Mouse (Mus musculus) brain, embryonic 14.5 days (tissue): Measurements from ENCODE around the gene H2-Ob.

Experiments used
- CTCF ChIP-seq: fragments of 200-500 bp; IDR thresholded peaks from 2 replicates; pipeline ENCODE4 v1.5.1; 2012; ENCODE audit warnings: inconsistent platforms, mild to moderate bottlenecking, moderate library complexity, borderline replicate concordance; ENCODE audit not compliant: insufficient read depth, insufficient read length; ENCODE audit errors: extremely low read depth
- POLR2A ChIP-seq: fragments of 200-500 bp; IDR thresholded peaks from 2 replicates; pipeline ENCODE4 v1.6.1; 2012; ENCODE audit warnings: mild to moderate bottlenecking, inconsistent platforms, borderline replicate concordance; ENCODE audit not compliant: poor library complexity, insufficient read depth, insufficient read length, severe bottlenecking; ENCODE audit errors: extremely low read depth

- no peak for TF ChIP-seq CTCF
- no peak for TF ChIP-seq POLR2A
Measured at GRCm38 (mm10) chr17:34217986-34218385, 20.7 kb upstream of the H2-Ob start.
